Mouse (Mus musculus) macrophage (primary cell): ENCODE data around the gene Atf1. TPM values are rescaled to one million over a fixed set of nuclear protein-coding genes. Genes with fewer than 3 reads are reported as not detected.

Experiments used
- H3K27ac ChIP-seq: fragments of 350-480 bp; formaldehyde crosslinking; 2 replicates; pipeline ENCODE4 v1.9.0; 2021
- H3K36me3 ChIP-seq: fragments of 350-480 bp; formaldehyde crosslinking; 2 replicates; pipeline ENCODE4 v1.9.0; 2021; ENCODE audit errors: inconsistent target
- H3K4me3 ChIP-seq: fragments of 350-480 bp; formaldehyde crosslinking; 2 replicates; pipeline ENCODE4 v1.9.0; 2021; ENCODE audit errors: inconsistent target
- H3K79me2 ChIP-seq: fragments of 350-480 bp; formaldehyde crosslinking; 2 replicates; pipeline ENCODE4 v1.9.0; 2021; ENCODE audit errors: inconsistent target
- WGBS: methylation state at CpG from one replicate; pipeline ENCODE4 v1.1.7; 2026; ENCODE audit warnings: inconsistent platforms; ENCODE audit not compliant: missing documents; 5-methylcytosine and 5-hydroxymethylcytosine counted together
- polyA plus RNA-seq: library from polyadenylated mRNA; stranded (reverse); fragments of 250-400 nt; gene quantifications from 3 replicates; pipeline ENCODE4 v1.2.4, GENCODE M21; 2018; ENCODE audit warnings: inconsistent platforms

Gene Atf1
- polyA plus RNA-seq, 1 experiment from 2014 or later: 58.1 TPM

DNA sequence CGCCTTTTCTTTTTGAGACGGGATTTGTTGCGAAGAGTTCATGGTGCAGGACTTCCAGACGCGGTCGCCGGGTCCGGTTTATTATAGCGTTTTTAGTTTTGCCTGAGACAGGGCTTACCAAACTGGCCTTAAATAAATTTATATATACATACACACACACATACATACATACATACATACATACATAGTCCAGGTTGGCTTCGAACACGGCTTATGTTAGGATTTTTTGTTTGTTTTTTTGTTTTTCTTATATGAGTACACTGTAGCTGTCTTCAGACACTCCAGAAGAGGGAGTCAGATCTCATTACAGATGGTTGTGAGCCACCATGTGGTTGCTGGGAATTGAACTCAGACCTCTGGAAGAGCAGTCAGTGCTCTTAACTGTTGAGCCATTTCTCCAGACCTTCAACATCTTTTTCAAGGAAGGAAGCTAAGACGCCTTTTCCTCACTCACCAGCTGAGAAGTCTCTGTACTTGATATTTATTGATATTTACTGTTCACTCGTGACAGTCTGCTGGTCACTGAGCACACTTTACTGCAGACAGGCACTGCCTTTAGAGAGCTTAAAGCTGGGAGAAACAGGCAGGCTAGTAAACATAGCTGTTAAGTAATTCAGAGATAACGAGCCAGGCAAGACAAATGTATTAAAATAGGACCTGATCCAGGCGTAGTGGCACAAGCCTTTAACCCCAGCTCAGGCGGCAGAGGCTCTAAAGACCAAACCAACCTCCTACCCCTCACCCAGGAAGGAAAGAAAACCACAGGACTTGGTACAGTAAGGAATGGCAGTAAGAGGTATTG is 1.1 kb downstream of the Atf1 start:
- H3K79me2 ChIP-seq: peaks cover 54% of the 10 kb centered on the region
- WGBS: 17% methylated on average over 16 of the region's 16 CpGs
- peak overlapping the region; percentile 56 for H3K4me3 ChIP-seq
- peak overlapping the region; percentile 75 for H3K27ac ChIP-seq
- 0 out of 2 replicates have a peak, but pooled peaks cover 11% of the 10 kb centered on the region for H3K36me3 ChIP-seq

DNA sequence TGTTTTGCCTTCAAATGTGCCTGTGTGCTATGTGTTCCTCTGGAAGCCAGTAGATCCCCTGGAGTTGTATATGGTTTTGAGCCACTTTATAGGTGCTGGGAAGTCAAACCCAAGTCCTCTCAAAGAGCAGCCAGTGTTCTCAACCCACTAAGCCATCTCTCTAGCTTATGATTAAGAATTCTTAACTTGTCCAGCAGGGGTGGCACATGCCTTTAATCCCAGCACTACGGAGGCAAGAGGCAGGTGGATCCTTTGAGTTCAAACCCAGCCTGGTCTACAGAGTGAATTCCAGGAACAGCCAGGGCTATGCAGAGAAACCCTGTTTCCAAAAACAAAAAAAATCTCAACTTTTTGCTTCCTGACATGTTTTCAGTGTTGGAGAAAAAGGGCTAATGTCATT is 3.0 kb downstream of the Atf1 start:
- 63% methylated on average over 1 of the region's 1 CpGs for WGBS
- no peak overlapping the region for H3K27ac ChIP-seq

GRCm38 (mm10) chr15:100231616-100232525 is 4.3 kb downstream of the Atf1 start:
- H3K36me3 ChIP-seq: peaks cover 22% of the 10 kb centered on the region; the same call in 1 of the 2 replicates
- no peak overlapping the region for H3K4me3 ChIP-seq
- 93% methylated on average over 14 of the region's 14 CpGs for WGBS
- no peak overlapping the region for H3K27ac ChIP-seq
- peaks cover 85% of the 10 kb centered on the region for H3K79me2 ChIP-seq

More for the DNA sequence above, 3.0 kb downstream of the Atf1 start:
- H3K79me2 ChIP-seq: peaks cover 73% of the 10 kb centered on the region
- peaks cover 22% of the 10 kb centered on the region; the same call in 1 of the 2 replicates for H3K36me3 ChIP-seq
- no peak overlapping the region for H3K4me3 ChIP-seq

GRCm38 (mm10) chr15:100235208-100235965 is 7.8 kb downstream of the Atf1 start:
- H3K4me3 ChIP-seq: no peak overlapping the region
- H3K27ac ChIP-seq: no peak overlapping the region
- 90% methylated on average over 11 of the region's 12 CpGs for WGBS
- H3K79me2 ChIP-seq: peaks cover 100% of the 10 kb centered on the region
- peaks cover 42% of the 10 kb centered on the region; the same call in 1 of the 2 replicates for H3K36me3 ChIP-seq

GRCm38 (mm10) chr15:100236952-100237351 is 9.3 kb downstream of the Atf1 start:
- peak overlapping the region; percentile 67 for H3K27ac ChIP-seq
- H3K36me3 ChIP-seq: peaks cover 55% of the 10 kb centered on the region
- H3K79me2 ChIP-seq: peaks cover 100% of the 10 kb centered on the region
- WGBS: 41% methylated on average over 6 of the region's 6 CpGs
- no peak overlapping the region for H3K4me3 ChIP-seq

GRCm38 (mm10) chr15:100241780-100242179 is 14.2 kb downstream of the Atf1 start:
- H3K27ac ChIP-seq: no peak overlapping the region
- H3K79me2 ChIP-seq: peaks cover 100% of the 10 kb centered on the region
- peaks cover 72% of the 10 kb centered on the region for H3K36me3 ChIP-seq
- WGBS: 90% methylated on average over 5 of the region's 6 CpGs
- no peak overlapping the region for H3K4me3 ChIP-seq

GRCm38 (mm10) chr15:100245951-100246350 is 18.3 kb downstream of the Atf1 start:
- Histone ChIP-seq H3K27ac (no peak overlapping the region), H3K79me2 (peaks cover 100% of the 10 kb centered on the region), H3K4me3 (no peak overlapping the region), H3K36me3 (peaks cover 64% of the 10 kb centered on the region)
- WGBS: 82% methylated on average over 7 of the region's 7 CpGs

DNA sequence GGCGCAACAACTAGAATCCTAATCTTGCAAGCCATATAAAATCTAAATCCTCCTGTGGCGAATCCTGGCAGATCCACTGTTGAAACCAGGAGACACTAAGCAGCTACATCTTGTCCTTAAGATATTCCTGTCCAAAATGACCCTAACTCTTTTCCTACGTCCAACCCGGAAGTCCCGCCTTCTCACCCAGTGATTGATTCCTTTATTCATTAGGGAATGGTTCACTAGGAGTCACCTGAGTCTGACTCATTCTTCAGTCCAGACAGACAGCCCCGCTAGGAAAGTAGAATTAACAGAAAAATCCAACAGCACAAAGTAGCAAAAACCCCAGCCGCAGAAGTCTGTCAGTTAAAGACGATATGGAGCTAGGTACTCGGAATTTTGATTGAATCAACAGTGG is 19.7 kb downstream of the Atf1 start:
- Histone ChIP-seq H3K27ac (no peak overlapping the region), H3K36me3 (peaks cover 51% of the 10 kb centered on the region; the same call in 1 of the 2 replicates), H3K4me3 (no peak overlapping the region), H3K79me2 (peaks cover 90% of the 10 kb centered on the region)
- WGBS: 95% methylated on average over 9 of the region's 9 CpGs

- 74% methylated on average over 6 of the region's 6 CpGs for WGBS
- Histone ChIP-seq H3K4me3 (no peak overlapping the region), H3K36me3 (peaks cover 50% of the 10 kb centered on the region; the same call in 1 of the 2 replicates), H3K27ac (peak overlapping the region; percentile 84), H3K79me2 (peaks cover 77% of the 10 kb centered on the region)
Observed at GRCm38 (mm10) chr15:100248665-100249433, 21.2 kb downstream of the Atf1 start.

DNA sequence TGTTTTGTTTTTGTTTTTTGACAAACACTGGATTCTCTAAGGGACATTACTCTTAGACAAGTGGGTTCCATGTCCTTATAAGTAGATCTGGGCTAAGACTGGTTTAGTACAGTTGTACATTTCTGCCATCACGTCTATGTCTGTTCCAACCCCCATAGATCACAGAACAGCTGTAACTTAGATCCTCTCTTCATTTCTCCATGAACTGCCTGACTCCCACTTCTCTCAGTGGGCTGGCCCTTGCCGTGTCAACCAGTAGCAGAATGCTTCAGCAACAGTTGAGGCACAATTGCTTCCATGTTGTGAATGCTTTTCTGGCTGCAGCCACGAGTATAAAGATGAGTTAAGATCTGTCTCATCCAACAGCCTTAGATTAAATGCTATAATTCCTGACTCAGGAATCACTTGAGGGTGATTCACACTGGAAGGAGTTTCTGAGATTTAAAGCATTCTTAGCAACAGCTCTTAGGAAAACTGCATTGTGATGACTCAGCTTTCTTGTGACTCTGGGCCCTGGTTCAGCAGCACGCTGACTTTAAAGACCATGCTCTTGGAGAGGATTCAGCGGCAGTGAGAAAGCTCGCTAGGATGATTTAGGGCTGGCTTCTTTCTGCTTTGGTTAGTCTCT is 23.6 kb downstream of the Atf1 start:
- peaks cover 53% of the 10 kb centered on the region for H3K79me2 ChIP-seq
- H3K36me3 ChIP-seq: peaks cover 53% of the 10 kb centered on the region
- H3K27ac ChIP-seq: peak overlapping the region; percentile 84
- WGBS: 79% methylated on average over 6 of the region's 6 CpGs
- H3K4me3 ChIP-seq: no peak overlapping the region

- Histone ChIP-seq H3K27ac (no peak overlapping the region), H3K79me2 (peaks cover 3% of the 10 kb centered on the region; the same call in 1 of the 2 replicates), H3K36me3 (peaks cover 69% of the 10 kb centered on the region), H3K4me3 (no peak overlapping the region)
- WGBS: 86% methylated on average over 6 of the region's 6 CpGs
Observed at GRCm38 (mm10) chr15:100256386-100256785, 28.8 kb downstream of the Atf1 start.

DNA sequence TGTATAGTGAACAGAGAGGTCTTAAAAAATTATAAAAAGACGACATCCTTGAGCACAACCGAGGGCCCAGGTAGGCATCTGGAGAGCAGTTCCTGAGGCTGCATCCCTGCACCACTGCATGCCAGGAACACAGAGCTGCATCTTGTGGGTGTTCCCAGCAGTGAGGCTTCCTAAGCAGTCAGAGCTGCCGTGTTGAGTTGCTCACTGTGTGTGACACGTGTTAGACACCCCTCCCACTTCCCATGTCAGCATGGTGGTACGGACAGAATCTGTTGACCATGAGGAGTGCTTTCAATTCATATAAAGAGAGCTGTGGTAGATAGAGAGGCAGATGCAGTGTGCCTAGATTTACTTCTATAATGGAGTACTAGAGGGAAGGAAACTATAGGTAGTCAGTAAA is 29.7 kb downstream of the Atf1 start:
- peaks cover 3% of the 10 kb centered on the region; the same call in 1 of the 2 replicates for H3K79me2 ChIP-seq
- H3K36me3 ChIP-seq: peaks cover 68% of the 10 kb centered on the region
- WGBS: 94% methylated on average over 5 of the region's 5 CpGs
- H3K4me3 ChIP-seq: no peak overlapping the region
- H3K27ac ChIP-seq: no peak overlapping the region
